Mouse (Mus musculus) heart, postnatal 36 days (tissue): ENCODE data around the gene Lurap1l. TPM values are rescaled to one million over a fixed set of nuclear protein-coding genes. Genes with fewer than 3 reads are reported as not detected.
"Not testable (repeated sequence)": the region's sequence is repeated elsewhere in the genome, so short reads cannot be mapped to it uniquely, and the experiment has no call there.

Experiments
- DNase-seq, 2 experiments: peaks; one replicate each; pipeline ENCODE4 v3.0.0; 2021 to 2022
- intact Hi-C: fragments of 180-260 bp; cut with DNase I; formaldehyde crosslinking; loops from one replicate; pipeline ENCODE4 v1.15.1; 2025
- total RNA-seq, 2 experiments: library from RNA; stranded (reverse); gene quantifications; 2 replicates each; pipeline ENCODE4 v1.2.3; 2021

Lurap1l gene
- total RNA-seq, 2 experiments from 2014 or later: 1.8 to 1.9 TPM

- intact Hi-C loops: no loop called here
- no peak for DNase-seq
Observed at GRCm38 (mm10) chr4:80916695-80917094, 6.2 kb downstream of the Lurap1l start.

DNA sequence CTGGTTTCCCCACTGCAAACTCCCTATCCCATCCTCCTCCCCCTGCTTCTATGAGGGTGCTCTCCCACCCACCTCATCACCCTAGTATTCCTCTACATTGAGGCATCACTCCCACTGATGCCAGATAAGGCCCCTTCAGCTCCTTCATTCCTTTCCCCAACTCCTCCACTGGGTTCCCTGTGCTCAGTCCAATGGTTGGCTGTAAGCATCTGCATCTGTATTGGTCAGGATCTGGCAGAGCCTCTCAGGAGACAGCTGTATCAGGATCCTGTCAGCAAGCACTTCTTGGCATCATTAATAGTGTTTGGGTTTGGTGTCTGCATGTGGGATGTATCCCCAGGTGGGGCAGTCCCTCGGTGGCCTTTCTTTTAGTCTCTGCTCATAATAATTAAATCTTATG lies 6.7 kb downstream of the Lurap1l start:
- DNase-seq, intact Hi-C loops: not testable (repeated sequence)

- intact Hi-C loops: no loop called here
- DNase-seq: no peak
Observed at GRCm38 (mm10) chr4:80917812-80918211, 7.4 kb downstream of the Lurap1l start.

DNA sequence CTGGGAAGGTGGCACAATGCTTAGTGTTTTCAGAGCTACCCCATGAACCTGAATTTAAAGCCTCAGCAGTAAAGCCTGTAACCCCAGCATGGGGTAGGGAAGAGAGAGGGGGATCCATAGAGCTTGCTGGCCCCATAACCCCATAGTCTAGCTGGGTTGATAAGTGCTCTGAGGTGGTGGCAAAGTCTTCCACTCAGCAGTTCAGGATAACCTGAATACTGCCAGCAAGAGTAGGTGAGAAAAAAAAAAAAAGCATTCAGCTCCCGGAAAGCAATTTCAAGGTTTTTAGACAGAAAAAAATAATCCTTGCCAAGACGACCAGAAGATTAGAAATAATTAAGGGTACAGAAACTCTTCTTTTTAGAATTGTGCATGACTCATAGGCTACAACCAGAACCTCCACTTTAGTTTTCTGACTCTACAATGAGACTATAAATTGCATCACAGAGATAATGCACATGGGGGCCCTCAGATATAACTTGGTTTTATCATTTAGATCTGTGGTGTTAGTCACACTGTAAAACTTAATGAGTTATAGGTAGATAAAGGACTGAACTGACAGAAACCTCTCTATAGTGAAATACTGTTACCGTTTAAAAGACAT lies 8.2 kb downstream of the Lurap1l start:
- intact Hi-C loops: no loop called here

DNA sequence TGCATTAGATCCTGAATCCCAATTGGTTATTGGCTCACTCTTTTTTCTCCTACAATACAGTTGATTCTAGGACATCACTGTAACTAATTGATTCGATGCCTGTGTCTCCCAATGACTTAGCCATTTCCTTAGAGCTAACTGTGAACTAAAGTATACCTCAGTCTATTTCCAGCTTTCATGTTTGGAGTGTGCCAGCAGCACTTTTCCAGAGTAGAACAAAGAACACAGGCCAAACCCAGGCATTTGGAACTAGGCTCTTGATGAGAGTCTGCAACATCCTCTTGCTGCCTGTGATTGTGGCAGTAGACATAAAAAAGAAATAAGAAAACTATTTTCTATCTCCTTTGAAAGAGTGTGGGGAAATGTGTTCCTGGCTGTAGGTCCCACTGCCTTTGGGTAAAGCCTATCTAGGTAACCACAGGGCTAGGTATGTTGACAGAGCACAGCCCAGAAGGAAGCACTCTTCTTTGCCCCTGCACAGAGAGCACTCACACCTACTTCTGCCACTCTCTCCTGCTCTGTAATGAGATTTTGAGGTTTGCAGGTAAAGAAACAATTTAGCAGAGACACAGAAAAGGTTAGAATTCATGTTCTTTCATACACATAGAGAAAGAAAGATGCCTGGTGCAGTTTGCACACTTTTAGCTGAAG lies 8.9 kb downstream of the Lurap1l start:
- intact Hi-C loops: no loop called here
- no peak for DNase-seq

More for the DNA sequence above, 8.2 kb downstream of the Lurap1l start:
- no peak for DNase-seq

DNA sequence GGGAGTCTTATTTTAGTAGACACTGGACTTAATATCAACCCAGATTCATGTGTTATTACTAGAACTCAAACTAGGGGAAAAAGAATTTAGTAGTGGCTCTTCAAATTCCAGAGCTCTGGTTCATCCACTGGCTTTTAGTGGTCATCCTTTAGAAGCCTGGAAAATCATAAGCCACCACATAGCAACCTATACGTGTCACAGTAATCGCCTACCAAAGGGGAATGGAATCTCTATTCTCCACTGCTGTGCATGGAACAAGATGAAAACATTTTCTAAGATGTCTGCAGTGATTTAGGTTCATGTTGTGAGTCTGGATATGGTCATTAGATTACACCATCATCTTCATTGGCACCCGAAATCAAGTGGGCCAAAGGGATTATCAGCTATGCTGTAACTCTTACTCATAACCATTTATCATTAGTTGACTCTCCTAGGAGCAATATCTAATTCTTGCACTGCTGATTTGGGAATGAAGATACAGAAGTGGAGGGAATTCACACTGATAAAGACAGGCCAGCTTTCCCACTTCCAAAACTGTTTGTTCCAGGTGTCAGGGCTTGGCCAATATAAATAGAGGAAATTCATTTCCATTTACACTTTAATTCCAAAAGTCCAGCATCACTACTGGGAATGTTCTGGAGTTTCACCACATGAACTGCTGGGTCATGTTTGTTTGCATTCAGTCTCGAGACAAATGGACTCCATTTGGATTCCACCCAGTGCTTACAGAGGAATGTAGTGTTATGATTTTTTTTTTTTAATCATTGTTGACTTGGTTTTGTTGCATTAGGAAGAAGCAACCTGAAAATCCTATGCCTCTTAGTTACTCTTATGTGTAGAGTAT lies 11.4 kb downstream of the Lurap1l start:
- intact Hi-C loops: no loop called here
- DNase-seq: no peak

- intact Hi-C loops: no loop called here
- DNase-seq: no peak
Observed at GRCm38 (mm10) chr4:80922654-80923053, 12.2 kb downstream of the Lurap1l start.

GRCm38 (mm10) chr4:80924815-80925214 lies 14.4 kb downstream of the Lurap1l start:
- DNase-seq: no peak
- intact Hi-C loops: no loop called here

DNA sequence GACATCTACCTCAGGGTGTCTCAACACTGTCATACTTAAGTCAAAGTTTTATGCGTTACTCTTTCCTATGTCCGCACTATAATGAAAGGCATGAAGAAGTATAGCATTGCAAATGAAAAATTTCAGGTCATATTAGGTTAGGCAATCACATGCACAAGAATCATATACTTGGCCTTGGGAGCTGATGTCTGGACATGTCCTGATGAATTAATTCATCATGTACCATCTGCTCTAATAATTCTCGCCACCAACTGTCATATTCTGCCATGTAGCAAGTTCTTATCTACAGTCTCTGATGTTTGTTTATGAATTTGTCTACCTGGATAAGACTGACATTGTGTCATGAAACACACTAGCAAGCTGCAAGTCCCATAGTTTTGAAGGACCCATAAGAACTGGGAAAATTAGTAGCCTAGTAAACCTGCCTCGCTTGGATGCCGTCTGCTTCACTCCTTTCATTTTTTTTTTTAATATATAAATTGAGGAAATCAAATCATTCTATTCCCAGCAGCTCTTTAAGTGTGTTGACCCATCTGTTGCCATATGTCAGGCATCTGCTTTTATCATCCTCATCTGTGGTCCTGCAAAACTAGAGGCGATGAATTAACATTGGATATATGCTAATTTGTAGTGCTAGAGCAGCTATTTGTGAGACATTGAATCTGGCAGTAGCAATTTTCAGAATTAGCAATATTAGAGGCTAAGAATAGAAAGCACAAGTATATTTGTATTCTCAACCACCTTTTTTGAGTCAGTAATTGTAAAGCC lies 15.5 kb downstream of the Lurap1l start:
- DNase-seq: no peak
- intact Hi-C loops: no loop called here

- intact Hi-C loops: no loop called here
- no peak for DNase-seq
Observed at GRCm38 (mm10) chr4:80934749-80935148, 24.3 kb downstream of the Lurap1l start.

DNA sequence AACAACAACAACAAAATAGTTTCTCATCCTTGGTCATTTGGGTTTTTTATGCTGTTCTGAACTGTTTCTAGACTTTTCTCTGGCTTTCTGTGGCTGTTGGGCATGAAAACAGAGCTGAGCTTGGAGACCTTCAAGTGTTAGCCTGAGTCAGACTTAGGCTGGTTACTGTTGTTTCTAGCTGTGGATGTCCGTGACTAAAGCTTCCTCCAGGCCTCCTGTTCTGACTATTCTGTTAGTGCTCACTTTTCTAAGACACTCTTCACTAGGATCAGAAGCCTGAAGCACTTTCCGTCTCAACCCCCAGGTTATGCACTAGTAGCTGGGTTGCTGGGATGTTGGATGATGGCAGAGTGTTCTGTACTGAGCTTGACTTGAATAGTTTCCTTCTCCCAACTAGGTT lies 28.7 kb downstream of the Lurap1l start:
- no peak for DNase-seq
- intact Hi-C loops: no loop called here

DNA sequence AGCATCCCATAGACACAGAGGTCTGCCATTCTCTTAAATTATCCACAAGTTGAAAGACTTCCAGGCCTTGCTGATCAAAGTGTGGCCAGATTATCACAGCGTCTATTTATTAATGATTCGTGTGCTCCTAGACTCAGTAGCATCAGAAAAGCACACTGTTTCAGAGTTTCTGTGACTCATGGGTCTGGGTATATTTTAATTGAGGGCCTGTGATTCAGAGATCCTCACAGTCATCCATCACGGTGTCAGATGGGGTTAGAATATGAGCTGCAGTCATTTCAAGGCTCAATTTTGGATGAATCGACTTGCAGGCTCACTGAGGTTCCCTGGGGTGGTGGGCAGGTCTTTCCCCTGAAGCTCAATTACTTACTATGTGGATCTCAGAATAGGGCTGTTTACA lies 30.5 kb downstream of the Lurap1l start:
- intact Hi-C loops: no loop called here
- no peak for DNase-seq

- DNase-seq: no peak
Observed at GRCm38 (mm10) chr4:80941978-80942377, 31.5 kb downstream of the Lurap1l start.

GRCm38 (mm10) chr4:80944605-80945004 lies 34.2 kb downstream of the Lurap1l start:
- intact Hi-C loops: no loop called here

More at GRCm38 (mm10) chr4:80941978-80942377, 31.5 kb downstream of the Lurap1l start:
- intact Hi-C loops: no loop called here

DNA sequence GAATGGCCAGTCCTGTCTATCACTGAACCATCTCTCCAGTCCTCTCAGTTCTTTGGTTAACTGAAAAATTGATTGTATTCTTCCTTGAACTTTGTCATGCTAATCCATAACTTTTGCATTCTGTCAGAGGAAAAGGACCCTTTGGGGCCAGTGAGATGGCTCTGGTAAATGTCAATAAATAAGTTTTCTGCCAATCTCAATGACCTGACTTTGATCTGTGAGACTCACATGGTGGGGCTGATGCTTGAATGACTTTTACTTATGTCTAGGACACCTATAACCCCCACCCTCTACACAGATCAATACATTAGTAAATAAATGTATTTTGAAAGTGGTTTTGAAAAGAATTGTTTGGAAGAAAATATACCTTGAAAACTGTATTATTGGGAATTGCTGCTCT lies 38.7 kb downstream of the Lurap1l start:
- intact Hi-C loops: no loop called here
- DNase-seq: no peak

More at GRCm38 (mm10) chr4:80944605-80945004, 34.2 kb downstream of the Lurap1l start:
- DNase-seq: no peak

GRCm38 (mm10) chr4:80949720-80950119 lies 39.3 kb downstream of the Lurap1l start:
- no peak for DNase-seq
- intact Hi-C loops: loop anchor here (5.0 kb wide), 2 partner anchors 37 to 77 kb away; partner anchors contain the start of gene Lurap1l

DNA sequence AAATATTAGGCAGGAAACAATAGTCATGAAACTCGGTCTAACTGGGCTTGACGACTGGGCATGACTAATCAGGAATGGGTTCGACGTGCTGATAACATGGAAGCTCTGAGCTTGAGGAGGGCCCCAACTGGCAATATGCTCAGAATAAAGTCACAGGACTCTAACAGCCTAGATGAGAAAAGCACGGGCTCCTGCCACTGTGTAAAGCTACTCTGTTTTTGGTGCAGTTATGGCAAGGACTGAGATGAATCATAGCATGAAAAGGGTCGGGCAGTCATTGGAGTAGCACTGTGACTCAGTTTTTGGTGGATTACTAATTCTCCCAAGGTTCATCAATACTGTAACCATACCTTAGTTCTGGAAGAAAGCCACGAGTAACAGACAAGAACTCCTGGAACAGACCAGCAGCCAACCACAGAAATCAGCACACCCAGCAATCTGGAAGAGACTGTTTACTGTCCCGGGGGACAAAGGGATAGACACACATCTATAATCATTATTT lies 39.9 kb downstream of the Lurap1l start:
- intact Hi-C loops: loop anchor here (5.0 kb wide), 2 partner anchors 38 to 78 kb away; partner anchors contain the start of gene Lurap1l
- DNase-seq: no peak

DNA sequence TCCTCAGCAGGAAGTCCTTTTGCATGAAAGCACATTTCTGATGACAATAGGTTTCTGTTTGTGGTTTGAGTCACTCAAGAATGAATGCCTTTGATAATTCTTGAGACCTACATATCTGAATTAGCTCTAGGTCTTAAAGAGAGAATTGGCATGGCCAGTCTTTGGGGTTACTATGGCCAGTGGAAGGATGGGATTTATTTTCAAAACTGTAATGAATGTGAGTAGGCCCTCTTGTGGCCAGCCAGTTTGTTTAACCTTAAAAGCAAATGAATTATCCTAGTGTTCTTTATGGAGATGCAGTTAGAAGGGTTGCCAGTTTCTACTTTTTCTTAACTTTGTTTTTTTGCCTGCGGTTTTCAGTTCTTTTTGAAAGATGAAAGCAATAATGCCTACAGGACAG lies 42.2 kb downstream of the Lurap1l start:
- intact Hi-C loops: loop anchor here (5.0 kb wide), 2 partner anchors 40 to 80 kb away; partner anchors contain the start of gene Lurap1l
- DNase-seq: no peak

DNA sequence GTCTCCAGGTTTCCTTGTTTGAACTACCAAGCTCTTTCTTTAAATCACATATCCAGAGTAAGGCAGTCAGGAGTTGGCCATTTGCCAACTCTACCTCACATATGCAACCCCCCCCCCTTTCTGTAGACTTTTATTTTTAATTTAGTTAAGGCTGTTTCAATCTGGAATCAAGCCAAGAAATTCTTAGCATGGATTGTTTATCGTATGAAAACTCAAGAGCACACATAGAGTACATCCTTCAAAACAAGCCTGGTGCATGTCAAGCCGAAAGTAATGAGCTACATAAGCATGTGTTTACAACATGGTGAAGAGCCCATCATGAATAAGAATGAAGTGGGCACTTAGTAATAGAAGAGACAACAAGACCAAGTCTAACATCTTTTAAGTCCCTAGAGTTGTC lies 45.5 kb downstream of the Lurap1l start:
- intact Hi-C loops: no loop called here
- no peak for DNase-seq

DNA sequence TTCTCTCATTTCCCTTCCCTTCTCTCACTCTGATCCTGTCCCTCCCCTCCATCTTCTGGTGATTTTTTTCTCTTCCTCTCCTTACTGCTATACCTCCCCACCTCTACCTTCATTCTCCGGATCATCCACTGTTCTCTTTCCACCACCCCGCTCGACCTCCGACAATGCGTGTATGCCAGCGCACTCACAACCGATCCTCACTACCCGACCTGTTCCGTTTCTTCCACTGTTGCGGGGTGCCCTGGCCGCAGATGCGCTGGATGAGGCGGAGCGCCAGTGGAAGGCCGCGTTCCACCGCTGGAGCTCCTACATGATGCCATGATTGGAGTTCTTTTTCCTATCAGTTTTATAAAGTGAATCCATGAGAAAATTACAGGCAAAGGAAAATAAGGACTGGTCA lies 57.1 kb downstream of the Lurap1l start:
- intact Hi-C loops: no loop called here

More for the DNA sequence above, 57.1 kb downstream of the Lurap1l start:
- no peak for DNase-seq
